Comparison of ENCODE assay signal across 15 mouse cellular contexts in genomic region chr1:125438826-125439225, GRCm38 (mm10).
"Had no signal": no experiment of that assay in that cellular context is flagged by ENCODE, and none has a peak within 500 bp of the region (broad histone marks: within the 10 kb centered on the region; RNA-seq: fewer than 3 reads in every experiment).

No protein-coding gene starts in this region.

- H3K9me3 ChIP-seq: limb, embryonic 12.5 days; midbrain, embryonic 15.5 days; neural tube, embryonic 12.5 days had no signal

- DNase-seq: kidney, adult 8-10 months; kidney, postnatal 25 days; lung, adult 2 months; lung, postnatal 10 days; retina, postnatal 1 day; right cerebral cortex, postnatal 14 days; thymus, adult 18-20 months; thymus, postnatal 14 days had no signal

- H3K27ac ChIP-seq: limb, embryonic 12.5 days; liver, embryonic 14.5 days; macrophage; midbrain, embryonic 15.5 days; neural tube, embryonic 12.5 days had no signal

- H3K4me1 ChIP-seq: neural tube, embryonic 12.5 days had no signal

- H3K4me2 ChIP-seq: limb, embryonic 12.5 days; midbrain, embryonic 11.5 days; midbrain, embryonic 15.5 days; neural tube, embryonic 12.5 days had no signal

- H3K9ac ChIP-seq: limb, embryonic 12.5 days; liver, embryonic 14.5 days; midbrain, embryonic 15.5 days; neural tube, embryonic 12.5 days had no signal

- H3K27me3 ChIP-seq: limb, embryonic 12.5 days; midbrain, embryonic 15.5 days; neural tube, embryonic 12.5 days had no signal

- H3K36me3 ChIP-seq: limb, embryonic 12.5 days; midbrain, embryonic 15.5 days; neural tube, embryonic 12.5 days had no signal

- H3K4me3 ChIP-seq: limb, embryonic 12.5 days; midbrain, embryonic 15.5 days; neural tube, embryonic 12.5 days had no signal

- ATAC-seq: intestine, postnatal 0 days; midbrain, embryonic 15.5 days had no signal
